8 mouse cellular contexts compared by ENCODE assay signal in genomic region chr4:134766904-134767425, GRCm38 (mm10). TPM values are rescaled to one million over a fixed set of nuclear protein-coding genes. Genes with fewer than 3 reads are reported as not detected.
DNase-seq lines count a peak whose midpoint lies in the region; ATAC-seq and TF ChIP-seq lines count a peak whose summit lies in the region.

No protein-coding gene starts in this region.

- peak; percentile 2; the same call in 1 of the 2 replicates for ATAC-seq in heart, embryonic 13.5 days (ENCODE audit: extremely low read depth, insufficient number of reproducible peaks, low FRiP score, low TSS enrichment)
- no peak for ATAC-seq in megakaryocyte progenitor cell, adult 5-6 weeks (replicated peaks; ENCODE audit: poor library complexity)

- no peaks in the 10 kb centered on the region for H3K4me1 ChIP-seq in cortical plate, adult 2 months (ENCODE audit: control insufficient read depth, insufficient read depth, low read length)
- H3K4me1 ChIP-seq in heart, embryonic 13.5 days, result peaks cover 66% of the 10 kb centered on the region

- TF ChIP-seq CTCF in cortical plate, adult 2 months (IDR thresholded peaks at IDR 0.05; ENCODE audit: extremely low read depth, insufficient read depth, low read length), result no peak

- peaks cover 49% of the 10 kb centered on the region for H3K79me2 ChIP-seq in macrophage (ENCODE audit: inconsistent target)

- peak overlapping the region; percentile 99 for H3K4me2 ChIP-seq in heart, embryonic 13.5 days

- TF ChIP-seq POLR2A in cortical plate, adult 2 months (IDR thresholded peaks at IDR 0.05; ENCODE audit: extremely low read depth, insufficient read depth, low read length), result no peak

- 2% methylated on average over 23 of the region's 23 CpGs for WGBS in heart, embryonic 13.5 days
- 2% methylated on average over 21 of the region's 23 CpGs for WGBS in macrophage (ENCODE audit: missing documents)

- no peaks in the 10 kb centered on the region for H3K9me3 ChIP-seq in heart, embryonic 13.5 days

- peak overlapping the region; percentile 50 for H3K4me3 ChIP-seq in cortical plate, adult 2 months (ENCODE audit: insufficient read depth, low read length)
- H3K4me3 ChIP-seq in heart, embryonic 13.5 days, result peak overlapping the region; percentile 85
- H3K4me3 ChIP-seq in macrophage (ENCODE audit: inconsistent target), result peak overlapping the region; percentile 91

- peak overlapping the region; percentile 95 for H3K9ac ChIP-seq in heart, embryonic 13.5 days

- H3K27ac ChIP-seq in cortical plate, adult 2 months (ENCODE audit: insufficient read depth, low read length), result no peak overlapping the region; the same call in 1 of the 2 replicates
- peak overlapping the region; percentile 79 for H3K27ac ChIP-seq in heart, embryonic 13.5 days (replicated peaks)
- H3K27ac ChIP-seq in macrophage, result peak overlapping the region; percentile 65

- DNase-seq in urinary bladder, postnatal 14 days (ENCODE audit: low spot score), result peak; percentile 59
- no peak for DNase-seq in urinary bladder, postnatal 4 days (ENCODE audit: low spot score in 2 of 2)
- peak; percentile 72 for DNase-seq in kidney, postnatal 10 days
- no peak for DNase-seq in right cerebral cortex, postnatal 25 days

- no peaks in the 10 kb centered on the region for H3K36me3 ChIP-seq in heart, embryonic 13.5 days
- H3K36me3 ChIP-seq in macrophage (ENCODE audit: inconsistent target), result no peaks in the 10 kb centered on the region

- H3K27me3 ChIP-seq in heart, embryonic 13.5 days (replicated peaks), result peaks cover 14% of the 10 kb centered on the region; the same call in 1 of the 2 replicates

RNA-seq across cellular contexts. Expression of gene Ldlrap1, which starts 0.9 kb away (rescaled TPM):
- 3.0 and 3.3 TPM in 2 replicates for polyA plus RNA-seq in cortical plate, adult 2 months (2012; rRNA removed)
- polyA plus RNA-seq in heart, embryonic 13.5 days (2015; fragmentation: Nextera tagmentation; extraction: Ambion mirVana), result 12.2 and 13.5 TPM in 2 replicates
- 100 to 1,000 TPM in 4 of 26 experiments, 10 to 100 TPM in 21, 1 to 10 TPM in 1; 5.4 to 129 (median 41.6) TPM for total RNA-seq in macrophage (2018; cell fraction: chromatin; rRNA removed)
- 10 to 100 TPM; 12.3 to 48.8 (median 35.4) TPM for total RNA-seq in macrophage (2018; cell fraction: cytosol; rRNA removed)
- total RNA-seq in macrophage (2018; cell fraction: nucleus; rRNA removed), result 10 to 100 TPM in 25 of 26 experiments, 1 to 10 TPM in 1; 7.2 to 92.8 (median 27.8) TPM
- 34.2 to 76.5 TPM (median 43.1 TPM) in 3 replicates for polyA plus RNA-seq in macrophage (2018)
- total RNA-seq in megakaryocyte progenitor cell, adult 5-6 weeks (2015), result 13.7 and 26.0 TPM in 2 replicates
- 13.3 and 14.7 TPM in 2 replicates for total RNA-seq in megakaryocyte progenitor cell, adult 5-6 weeks (2017)

Comparison
In these comparisons a context has a peak if more than half of its experiments do, and no peak if none do; other contexts are left out.
1. DNase-seq: peak in urinary bladder, postnatal 14 days (single experiment) and kidney, postnatal 10 days (single experiment); none in urinary bladder, postnatal 4 days (0 of 2) and right cerebral cortex, postnatal 25 days (single experiment).
2. Peak in every context shown above with its lines, with median percentiles within 50 percentile points of each other: H3K4me3 ChIP-seq.